Mouse (Mus musculus): ENCODE data around the gene Tmem30c.

Tmem30c gene

DNA sequence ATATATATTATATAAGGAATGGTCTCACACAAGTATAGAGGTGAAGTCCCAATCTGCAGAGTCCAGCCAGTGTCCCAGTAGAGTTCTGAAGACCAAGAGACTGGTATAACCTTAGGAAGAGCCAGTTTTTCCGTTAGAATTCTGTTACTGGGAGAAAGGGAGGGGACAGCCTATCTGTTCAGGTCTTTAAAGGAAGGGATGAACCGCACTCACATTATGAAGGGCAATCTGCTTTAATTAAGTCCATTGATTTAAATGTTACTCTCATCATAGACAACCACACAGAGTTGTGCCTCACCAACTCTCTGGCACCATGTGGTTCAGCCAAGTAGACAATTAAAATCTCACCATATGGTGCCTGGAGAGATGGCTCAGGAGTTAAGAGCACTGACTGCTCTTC, at the start of gene Tmem30c:
Tmem30c (minus strand) TSS at position 101 of the 400 bp plus-strand sequence.
- no peak for DNase-seq

DNA sequence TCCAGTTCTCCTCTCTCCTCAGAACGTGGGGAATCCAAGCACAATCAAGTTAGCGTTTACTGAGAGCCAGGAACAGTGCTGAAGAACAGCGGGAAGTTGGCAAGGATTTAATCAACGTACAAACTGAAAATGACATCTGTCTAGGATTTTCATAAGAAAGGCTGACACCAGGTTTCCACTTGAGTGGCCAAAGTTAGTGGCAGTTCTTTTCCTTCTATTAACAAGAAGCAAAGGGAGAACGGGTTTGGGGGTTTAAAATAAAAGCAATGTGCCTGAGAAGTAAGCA, 47.9 kb upstream of the Tmem30c start:
- no peak for DNase-seq

DNA sequence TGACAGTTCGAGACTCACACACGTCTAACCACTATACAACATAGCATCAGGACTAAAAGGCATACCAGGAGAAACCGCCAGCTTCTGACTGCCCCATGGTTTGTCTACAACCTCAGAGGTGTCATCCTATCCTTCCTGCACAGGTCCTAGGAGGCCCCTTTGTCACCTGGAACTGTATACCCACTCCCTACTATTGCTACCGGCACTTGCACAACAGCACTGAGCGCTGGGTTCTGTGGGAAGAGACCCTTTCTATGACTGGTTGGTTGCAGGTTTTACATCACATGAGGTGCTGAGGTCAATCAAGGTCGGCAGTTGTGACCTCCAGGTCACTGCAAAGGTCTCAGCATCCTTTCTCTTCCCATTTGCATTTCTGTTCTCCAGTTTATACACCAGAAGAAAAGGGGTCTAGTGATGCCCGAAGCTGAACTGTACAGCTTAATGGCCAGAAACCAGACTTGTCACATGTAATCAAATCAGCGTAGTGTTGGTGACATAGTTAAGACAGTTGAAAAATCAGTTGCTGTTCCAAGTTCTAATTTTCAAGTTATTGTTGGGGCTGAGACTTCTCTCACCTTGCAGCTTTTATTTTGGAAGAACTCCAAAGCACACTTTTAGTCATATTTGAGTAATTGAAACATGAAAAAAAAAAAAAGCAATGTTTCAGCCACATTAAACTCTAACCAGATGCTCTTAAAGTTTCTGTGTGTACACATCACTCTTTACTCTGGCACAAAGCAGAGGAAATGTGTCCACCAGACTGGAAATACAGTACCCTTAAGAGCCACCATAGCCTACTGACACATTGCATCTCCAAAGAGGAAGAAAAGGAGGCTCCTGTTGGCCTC, 47.3 kb upstream of the Tmem30c start:
- no peak for DNase-seq

DNA sequence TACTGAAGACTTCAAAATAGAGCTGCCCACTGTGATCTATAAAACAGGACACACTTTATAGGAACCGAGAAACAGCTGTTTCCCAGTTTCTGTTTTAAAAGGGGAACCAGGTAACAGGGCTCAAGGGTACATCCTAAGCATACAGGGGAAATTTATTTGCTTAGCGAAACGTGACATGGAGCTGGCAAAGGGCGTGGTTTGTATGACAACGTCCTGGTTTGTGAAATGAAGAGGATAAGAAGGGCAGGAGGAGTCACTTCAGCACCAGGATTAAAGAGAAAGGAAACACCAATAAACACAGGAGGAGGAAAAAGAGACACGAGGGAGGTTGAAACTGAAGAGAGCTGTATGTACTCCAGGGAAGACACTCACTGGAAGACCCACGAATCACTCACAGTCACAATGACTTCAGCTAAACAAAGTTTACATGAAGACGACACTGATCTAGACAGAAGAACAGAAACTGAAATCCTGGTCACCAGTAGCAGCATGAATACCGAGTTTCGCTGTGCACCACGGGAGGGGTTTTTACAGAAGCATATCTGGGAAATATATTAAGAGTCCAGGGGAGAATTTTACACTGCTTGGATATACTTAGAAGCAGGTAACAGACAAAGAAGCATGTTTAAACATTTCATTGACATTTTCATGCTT, 44.2 kb upstream of the Tmem30c start:
- DNase-seq: no peak

DNA sequence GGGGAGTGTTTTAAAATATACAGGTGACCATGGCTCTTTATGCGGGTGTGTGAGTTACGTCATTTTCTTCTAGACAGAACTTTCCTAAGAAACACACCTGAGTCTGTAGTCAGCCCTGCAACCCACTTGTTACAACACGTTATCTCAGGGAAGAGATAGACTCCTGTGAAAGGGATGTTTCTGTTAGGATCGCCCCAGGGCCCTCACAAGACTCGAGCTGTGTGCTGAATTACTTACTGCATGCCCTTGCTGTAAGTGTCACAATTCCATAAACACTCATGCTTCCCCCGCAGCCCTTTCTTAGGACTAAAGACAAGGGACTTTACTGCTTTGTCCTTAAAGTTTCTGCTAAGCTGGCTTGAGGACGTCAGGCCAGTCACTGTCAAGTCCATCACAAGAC, 39.6 kb upstream of the Tmem30c start:
- DNase-seq: no peak

DNA sequence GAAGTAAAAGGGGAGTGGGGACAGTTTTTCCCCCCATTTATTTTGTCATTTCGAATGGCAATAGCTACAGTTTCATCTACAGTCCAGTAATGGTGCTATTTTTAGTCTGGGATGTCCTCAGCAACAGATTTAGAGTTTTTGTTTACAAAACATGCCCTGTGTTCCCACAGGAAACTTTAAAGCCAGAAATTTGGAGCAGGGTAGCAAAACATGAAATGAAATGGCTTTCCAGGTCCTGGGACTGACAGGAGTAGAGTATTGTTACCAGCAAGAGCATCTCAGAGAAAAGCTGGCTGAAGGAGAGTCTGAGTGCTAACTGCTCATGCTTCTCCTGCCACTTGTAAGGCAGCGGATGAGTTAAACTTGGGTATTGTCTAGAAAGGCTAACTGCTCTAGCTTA, 37.4 kb upstream of the Tmem30c start:
- no peak for DNase-seq

DNA sequence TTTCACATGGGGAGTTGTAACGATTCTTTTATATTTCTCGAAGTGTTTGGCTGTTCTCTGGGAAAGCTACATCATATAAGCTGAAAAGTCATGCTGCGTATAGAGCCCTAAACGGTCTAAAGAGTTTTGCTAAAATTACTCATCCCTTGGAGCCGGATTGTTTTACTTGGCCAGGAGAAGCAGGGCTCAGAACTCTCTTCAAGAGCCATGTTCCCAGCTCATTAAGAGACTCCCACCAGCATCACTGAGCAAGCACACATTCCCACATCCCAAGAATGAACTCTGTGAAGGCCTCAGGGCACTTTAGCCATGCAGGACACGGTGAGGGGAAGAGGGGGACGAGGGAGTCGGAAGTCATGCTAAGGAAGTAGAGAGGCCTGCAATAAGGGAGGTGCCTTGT, 36.4 kb upstream of the Tmem30c start:
- no peak for DNase-seq

DNA sequence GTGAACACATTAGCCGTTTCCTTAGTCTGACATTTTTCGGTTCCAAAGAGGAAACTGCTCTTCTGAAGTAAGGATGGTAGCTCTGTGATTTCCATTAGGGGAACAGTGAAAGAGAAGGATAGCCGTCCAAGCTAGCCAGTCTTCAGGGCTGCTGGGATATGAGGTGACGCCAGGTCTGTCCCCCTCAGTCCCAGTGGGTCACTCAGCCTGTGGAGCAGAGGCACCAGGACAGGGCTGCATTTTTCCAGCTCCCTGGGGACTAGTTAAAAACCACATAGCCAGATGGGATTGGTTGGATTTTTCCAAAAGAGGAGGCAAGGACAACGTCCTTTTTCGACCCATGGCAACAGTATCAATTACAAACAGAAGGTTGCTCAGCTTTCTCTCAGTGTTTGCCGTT, 34.3 kb upstream of the Tmem30c start:
- peak; percentile 19 to 43 for DNase-seq

DNA sequence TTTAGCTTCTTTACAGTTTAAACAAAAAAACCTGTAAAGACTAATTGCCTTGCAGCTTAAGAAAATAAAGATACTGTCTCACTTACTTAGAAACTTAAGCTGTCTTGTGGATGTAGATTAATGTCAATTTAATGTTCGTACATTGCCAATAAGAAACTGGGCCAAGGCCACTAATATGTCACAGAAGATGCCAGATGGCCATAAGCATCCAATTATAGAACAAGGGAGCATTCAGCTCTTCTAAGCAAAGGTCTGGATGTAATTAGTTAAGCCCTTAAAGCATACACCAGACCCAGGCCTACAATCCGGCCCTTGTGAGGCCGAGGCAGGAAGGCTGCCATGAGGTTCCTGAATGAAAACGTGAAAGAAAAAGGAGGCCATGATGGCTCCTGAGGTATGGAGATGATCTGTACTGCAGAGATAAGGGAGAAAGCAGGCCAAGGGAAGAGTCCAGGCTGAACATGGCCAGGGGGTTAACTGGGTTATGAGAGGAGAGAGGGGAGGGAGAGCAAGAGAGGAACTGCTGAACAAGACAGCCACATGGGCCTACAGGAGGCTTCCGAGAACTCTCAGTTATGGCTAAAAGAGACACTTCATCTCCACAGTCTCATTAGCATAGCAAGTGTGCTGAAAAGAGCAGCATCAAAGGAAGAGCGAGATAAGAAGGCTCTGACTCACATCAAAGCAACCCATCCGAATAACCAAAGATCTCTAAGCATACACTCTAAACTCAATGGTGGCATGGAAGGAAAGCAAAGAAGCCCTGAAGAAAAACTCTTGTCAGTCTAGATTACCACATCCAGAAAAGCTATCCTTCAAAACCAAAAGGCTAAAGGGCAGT, 26.8 kb upstream of the Tmem30c start:
- peak in 1 of 2 experiments; percentile 15 for DNase-seq

DNA sequence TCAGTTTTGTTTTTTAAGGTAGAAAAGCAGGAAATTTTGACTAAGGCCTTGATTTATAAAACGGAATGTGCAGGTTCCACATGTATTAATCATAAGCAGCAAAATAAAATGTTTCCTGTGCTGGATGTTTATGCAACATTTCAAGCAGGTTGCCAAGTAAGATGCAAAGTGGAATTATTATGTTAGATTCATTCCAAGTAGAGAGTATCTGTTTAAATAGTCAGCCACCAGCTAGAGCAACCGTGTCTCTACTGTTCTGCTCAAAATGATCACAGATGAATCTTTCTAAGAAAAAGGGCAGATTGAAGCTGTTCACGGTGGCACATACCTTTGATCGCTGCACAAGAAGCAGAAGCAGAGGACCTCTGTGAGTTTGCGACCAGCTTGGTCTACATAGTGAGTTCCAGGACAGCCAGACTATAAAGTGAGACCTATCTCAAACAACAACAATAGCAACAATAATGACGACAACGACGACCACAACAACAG, 26.0 kb upstream of the Tmem30c start:
- no peak for DNase-seq

DNA sequence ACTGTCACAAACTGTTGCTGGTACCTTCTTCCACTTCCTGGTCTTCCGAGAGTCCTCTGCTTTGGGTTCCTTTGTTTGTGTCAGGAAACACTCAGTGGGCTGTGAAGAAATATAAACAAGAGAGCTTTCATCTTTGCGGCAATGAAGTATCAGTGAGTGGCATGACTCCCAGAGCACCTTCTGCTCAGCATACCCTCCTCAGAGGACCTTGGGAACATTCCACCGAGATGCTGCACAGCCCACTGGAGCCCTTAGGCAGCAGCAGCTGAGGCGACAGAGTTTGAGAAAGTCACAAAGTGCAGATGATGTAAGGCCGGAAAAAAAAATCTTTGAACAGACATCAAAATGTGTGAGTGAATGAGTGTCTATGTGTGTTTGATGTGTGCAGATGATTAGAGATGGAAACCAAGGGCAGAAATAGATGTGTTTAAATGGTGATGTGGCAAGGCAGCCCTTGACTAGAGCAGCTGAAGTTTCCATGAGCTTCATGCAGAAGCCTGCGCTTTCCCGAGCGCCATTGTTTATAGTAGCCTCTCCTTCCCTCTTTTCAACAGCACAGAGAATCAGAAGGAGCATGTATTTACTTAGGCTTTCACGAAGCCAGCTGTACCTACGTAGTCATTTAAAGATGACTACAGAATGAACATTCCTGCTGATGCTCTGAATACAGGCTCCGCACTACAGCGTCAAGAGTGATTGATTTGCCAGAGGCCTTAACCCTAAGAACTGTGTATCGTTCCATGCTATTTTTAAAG, 25.4 kb upstream of the Tmem30c start:
- DNase-seq: no peak

DNA sequence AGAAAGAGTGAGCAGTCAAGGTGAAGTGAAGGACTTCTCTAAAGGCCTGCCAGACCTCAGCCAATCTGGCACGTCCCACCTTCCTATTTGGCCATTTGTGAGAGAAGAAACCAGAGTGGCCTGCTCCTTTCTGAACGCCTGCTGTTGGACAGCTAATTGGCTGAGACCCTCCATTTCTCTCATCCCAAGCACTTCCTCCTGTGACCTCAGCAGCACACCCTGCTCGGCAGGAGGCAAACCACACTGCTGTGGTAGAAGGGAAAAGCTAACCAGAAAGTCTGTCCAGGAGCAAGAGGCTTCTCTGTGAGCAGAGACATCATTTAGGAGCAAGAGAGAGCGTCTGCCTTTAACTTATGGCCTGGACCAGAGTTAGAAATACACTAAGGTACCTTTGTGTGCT, 24.5 kb upstream of the Tmem30c start:
- no peak for DNase-seq

DNA sequence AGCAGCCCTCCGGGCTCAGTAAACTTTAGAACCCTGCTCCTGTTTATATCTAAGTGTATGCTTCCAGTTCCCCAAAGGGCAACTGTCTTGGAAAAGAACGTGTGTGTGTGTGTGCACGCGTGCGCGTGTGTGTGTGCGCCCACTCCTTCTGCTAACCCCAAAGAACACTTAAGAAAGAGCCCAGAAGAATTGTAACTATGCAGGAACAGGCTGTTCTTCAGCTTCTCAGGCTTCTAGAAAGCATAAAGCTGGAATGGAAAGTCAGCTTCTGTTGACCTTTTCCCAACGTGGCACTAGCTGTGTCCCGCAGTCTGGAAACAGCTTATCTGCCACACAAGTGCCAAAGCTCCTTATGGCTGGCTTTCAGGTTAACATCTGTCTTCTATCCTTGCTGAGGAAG, 22.4 kb upstream of the Tmem30c start:
- no peak for DNase-seq

DNA sequence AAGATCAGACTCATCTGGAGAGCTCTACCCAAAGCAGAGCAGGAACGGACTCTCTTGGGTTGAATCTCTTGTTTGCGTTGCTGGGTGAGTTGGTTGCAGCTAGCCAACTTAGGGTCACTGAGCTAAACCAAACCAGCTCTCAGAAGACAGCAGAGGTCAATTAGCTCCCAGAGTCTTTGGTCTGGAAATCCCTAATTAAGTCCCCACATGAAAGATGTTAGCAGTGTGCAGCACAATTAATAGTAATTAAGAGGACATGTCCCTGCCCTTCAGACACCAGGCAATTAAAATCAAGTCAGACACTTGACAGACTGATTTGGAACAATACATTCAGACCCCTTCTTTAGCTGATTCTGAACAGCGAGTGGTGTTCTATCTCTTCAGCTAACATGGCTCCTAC, 21.6 kb upstream of the Tmem30c start:
- DNase-seq: no peak

DNA sequence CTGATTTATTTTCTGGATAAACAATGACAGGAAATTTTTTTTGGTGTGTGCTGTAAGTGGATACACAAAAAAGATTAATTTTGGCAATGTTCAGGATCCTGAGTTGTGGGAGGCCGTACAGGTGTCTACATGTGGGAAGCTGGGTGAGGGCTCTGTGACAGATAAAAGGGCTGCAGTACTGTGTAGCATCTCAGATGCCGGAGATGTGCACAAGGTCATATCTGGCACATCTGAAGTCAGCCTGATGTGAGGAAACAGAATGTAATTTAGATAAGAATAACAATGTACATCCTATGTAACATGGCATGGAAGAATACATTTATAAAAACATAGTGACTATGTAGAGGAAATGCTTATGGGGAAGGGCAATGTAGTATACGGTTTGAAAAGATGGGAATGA, 20.8 kb upstream of the Tmem30c start:
- no peak for DNase-seq

DNA sequence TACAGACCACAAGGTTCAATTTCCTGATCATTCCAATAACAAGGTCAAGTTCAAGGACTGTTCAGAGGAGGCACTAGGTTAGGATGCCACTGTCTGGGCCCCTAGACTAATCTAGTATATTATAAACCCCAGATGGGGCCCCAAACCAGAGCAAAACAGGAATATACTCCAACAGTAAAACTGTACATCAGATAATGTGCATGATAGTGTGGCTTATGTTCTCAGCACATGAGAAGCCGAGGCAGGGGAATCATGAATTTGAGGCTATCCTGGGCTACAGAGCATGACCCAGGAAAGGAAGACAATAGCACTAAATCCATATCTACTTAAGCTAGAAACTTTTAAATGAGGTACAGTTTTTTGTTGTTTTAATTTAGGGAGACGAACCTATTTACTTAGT, 19.5 kb upstream of the Tmem30c start:
- DNase-seq: no peak

DNA sequence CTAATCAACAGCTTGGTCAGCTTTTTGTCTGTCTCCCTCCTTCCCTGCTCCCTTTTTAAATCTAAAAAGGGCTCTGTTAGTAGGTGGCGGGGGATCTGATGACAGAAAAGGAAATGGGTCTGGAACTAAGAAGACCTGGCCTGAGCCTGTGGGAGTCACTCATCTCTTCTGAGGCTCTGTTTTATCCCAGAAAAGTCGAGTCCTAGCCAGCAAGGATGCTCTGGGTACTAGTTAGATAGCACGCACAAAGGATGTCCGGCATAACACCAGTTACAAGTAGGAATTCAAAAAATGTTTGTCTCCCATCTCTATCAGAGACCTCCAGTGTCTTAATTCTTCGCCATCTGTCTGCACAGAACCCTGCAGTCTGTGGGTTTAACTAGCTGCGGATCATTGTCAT, 12.8 kb upstream of the Tmem30c start:
- no peak for DNase-seq

DNA sequence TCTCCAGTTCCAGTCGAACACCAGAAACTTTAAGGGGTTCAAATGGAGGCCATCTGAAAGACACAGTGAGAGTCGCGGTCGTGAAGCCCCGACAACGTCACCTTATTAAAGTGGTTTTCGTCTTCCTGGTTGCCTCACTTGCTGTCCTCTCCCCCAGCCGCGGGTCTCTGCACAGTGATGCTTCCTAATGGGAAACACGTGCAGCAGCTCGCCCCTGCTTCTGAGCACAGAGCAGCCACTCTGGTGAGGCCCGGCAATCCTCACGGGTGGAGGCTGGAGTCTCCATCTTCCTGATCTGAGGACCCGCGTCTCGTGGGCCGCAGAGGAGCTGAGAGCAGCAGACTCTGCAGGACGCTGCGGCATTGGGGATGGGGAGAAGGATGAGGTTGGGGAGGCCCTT, 11.1 kb upstream of the Tmem30c start:
- DNase-seq: no peak

DNA sequence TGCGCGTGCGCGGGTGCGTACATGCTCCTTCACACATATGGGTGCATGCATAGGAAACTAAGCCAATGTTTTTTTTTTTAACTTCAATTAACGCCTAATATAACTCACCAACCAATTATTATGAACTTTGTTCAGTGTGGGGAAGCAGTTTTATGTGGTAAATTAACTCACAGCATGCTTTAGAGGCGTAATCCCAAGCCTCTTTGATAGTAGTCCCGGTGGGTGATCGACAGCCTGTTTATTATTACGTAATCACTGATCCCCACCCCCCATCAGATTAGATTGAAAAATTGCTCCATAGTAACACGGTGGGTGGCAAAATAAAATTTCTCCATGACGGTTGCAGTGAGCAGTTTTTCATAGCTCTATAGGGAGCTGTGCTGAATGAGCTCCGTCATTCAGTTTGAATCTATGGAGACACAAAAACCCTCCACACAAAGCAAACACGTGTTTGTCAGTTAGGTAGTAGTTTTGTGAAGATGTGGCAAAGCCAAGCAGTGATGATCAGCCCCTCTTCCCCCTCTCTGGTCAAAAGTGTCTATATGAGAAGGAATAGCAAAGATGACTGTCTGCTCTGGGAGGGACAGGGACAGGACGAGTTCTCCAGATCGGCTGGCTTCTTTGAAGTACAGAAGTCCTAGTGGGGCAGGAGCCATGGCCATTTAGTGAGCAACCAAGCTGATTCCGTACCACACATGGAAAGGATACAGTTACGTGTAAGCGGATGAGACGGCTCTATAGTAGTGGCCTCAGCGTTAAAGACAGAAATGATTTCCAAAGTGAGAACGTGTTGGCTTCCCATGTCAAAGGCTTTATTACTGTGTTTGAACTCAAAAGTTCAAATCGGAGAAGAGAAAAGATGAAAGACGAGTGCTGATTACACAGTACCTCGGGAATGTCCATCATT, 10.4 kb upstream of the Tmem30c start:
- no peak for DNase-seq

DNA sequence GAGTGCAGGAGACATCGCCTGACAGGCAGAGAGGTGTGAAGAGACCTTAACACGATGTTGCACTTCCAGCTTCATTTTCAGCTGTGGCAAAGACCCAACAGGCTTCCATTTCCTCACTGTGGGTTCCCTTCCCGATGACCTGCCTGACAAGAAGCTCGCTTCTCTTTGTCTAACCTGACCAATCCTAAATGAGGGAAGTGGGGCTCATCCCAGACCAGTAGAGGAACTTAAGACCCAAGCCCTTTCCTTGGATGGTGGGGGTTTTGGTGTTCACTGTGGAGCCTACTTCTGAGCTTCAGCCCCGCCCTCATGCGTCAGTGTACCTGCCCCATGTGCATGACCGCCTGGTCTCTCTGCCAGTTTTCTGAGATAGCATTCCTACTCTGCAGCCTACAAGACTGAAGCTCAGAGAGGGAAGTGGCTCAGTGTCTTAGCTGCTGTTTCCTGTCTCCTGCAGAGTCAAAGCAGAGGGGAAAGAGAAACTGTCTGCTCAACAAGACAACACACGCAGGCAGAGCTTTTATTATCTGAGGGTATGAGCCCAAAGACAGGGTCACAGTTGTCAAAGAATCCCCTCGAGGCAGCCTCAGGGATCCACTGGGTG, 8.9 kb upstream of the Tmem30c start:
- DNase-seq: no peak

DNA sequence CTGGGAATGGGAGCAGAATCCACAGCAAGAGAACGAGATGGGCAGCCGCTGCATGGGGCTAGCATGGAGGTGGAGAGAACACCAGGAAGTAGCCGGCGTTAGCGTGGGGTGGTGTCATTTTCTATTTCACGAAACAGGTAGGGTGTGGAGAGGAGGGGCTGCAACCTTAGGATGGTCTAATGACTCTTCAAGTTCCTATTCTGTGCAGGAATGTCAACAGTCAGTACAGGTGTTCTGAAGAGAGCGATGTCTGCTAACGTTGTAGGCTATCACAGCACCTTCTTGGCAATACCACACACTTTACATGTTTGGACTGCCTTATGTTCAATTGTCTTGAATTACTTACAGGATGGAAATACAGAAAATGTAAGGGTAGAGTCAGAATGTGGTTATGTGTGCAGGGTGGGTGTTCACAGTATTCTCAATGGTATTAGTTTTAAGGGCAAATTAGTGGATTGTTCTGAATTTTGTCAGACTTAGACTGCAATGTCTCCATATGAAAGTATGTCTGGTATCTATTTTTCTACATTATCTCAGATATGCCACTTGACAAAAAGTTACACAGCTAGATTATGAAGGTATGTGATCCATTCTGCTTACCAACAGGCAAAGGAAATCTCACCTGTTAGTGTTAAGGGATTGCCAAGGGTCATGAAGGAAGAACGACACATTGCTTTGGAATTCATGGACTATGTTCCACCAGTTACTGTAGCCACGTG, 2.7 kb upstream of the Tmem30c start:
- DNase-seq: no peak

Measured in kidney, postnatal 4 days (tissue).